Mouse (Mus musculus) Muller cell, postnatal 12 days (primary cell): ENCODE data around the gene Stx16.
A peak's percentile ranks its signal among the peaks of the same experiment; 100 is the strongest.

Experiments
- DNase-seq: peaks from one replicate; pipeline ENCODE4 v3.0.0-alpha.2; 2015; ENCODE audit errors: inconsistent ontology term

Stx16 gene

DNA sequence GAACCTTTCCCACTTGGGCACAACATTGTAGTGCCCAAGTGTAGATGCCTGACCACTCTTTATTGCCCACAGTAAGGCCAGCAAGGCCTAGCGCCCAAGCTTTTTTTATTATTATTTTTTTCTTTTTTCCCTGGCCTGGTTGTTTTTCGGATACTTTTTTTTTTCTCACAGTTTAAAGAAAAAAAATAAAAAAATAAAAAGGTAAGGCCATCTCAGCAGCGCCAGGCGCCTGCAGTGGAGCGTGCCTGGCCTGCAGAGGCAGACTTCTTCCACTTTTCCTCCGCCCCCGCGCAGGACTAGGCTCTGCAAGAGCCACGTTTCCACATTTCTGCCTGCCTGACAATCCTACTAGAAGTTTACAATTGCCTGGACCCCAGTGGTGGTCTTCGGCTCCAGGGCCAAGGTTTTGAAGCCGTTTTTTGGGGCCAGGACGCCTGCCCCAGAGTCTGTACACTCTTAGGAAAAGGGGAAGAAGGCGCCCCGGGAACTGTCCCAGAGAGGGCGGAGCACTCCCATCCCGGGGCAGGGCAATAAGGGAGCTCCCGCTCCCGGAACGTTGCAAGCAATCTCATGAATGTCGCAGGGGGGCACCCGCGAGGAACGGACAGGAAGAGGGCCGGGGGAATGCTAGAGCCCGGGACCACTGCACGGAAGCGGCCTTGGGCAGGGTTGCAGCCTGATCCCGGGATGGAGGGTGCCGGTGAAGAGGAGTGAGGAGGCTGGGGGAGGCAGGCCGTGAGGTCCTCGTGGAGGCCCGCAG is at the start of gene Stx16:
Stx16 (plus strand) TSS at position 636 of the 760 bp plus-strand sequence.
- DNase-seq, result peak; percentile 98

DNA sequence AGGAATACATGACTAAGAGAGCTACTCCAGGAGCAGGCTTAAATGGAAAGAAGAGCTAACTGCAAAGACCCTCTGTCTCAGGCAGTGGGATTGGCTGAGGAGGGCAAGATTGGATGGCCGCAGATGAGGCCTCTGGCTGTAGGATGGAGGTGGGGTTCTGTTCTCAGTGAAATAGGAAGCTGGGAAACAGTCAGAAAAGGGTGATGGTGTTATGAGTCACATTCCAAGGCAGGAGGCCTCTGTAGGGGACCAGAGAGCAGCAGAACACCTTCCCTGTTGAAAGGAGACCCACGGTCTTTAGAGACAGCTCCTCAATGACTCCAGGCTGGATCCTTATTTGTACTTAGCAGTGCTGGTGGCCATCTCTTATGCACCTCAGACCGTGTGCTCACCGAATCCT is 49.7 kb upstream of the Stx16 start:
- no peak for DNase-seq

DNA sequence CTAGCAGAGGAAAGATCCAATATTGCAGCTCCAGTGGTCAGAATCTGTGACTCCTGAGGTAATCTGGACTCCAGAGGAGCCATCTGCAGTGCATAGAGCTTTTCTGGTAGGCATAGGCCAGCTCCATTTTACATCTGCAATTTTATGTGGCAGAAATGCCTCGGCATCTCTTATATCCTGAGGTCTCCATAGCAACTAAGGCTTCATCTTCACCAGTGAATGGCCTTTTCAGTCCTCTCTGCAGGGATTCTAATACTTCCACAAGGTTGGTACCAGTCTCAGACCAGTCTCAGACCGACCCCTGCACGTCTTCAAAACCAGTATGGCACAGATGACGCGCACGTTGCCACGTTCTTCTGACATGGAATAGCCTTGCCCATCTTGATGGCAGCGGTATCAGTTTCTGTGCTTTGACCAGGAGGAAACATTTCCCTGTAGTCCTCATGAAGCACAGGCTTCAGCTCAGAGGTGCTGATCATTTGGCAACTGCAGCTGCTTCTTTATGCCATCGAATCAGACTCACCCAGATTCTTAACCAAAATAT is 42.8 kb upstream of the Stx16 start:
- DNase-seq, result no peak

DNA sequence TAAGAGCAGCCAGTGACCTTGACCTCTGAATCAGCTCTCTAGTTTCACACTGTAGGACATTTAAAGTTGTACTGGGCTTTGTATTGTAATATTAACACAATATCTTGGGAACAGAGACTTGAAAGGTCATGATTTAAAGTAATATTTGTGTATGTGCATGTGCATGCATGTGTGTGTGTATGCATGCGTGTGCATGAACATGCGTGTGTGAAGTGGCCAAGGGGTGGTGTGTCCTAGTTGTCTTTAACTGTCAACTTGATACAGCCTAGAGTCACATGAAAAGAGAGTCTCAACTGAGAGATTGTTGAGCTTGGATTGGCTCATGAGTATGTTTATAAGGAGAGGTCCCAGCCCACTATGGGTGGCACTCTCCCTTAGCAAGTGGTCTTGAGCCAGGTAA is 28.5 kb upstream of the Stx16 start:
- DNase-seq, result no peak

DNA sequence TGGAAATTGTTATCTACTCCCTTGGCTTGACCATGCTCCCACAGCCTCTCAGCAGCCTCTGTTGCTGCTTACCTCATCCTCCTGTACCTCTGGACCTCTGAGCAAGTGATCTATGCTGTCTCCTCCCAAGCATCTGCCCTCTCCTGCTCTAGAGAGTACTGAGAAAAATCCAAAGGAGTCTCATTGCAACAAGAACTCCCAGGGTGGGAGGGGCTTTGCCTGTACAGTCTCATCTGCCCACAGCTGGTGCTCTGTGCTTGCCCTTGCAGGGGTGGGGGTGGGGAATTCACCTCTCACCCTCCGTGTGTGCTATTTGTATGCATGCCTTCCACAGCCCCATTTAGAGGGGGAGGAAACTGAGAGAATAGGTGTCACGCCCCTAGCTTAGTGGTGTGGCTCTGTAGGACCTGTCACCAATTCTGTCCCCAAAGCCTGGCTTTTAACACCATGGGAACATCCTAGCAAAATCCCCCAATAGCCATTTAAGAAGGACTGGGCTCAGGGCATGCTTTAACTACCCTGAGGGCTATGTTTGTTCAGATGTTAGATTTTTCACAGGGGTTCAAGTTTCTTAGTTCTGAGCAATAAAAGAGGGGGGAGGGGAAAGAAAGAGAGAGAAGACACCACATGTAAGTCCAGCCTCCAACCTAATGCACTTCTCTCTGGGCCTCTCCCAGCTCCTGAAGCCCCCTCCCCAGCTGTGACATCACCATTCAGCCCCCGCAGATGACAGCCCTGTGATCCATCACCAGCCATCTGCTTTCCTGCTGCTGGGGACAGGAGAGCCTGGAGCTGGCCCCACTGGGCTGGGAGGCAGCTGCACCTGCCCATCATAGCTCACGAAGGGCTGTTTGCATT is 26.4 kb upstream of the Stx16 start:
- no peak for DNase-seq

DNA sequence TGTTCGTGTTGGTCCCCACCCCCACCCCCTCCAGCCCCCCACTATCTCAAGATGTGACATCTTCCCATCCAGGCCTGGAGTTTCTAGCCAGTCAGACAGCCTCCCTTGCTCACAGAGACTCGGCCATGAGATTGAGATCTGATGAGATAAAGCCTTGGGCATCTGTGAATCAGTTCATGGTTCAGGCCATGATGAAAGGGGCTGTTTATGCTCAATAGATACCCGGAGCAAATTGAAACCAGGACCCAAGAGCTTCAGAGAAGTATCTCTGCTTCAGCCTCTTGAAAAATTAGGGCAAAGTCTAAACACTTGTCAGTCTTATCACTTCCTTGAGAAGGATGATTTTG is 25.8 kb upstream of the Stx16 start:
- DNase-seq, result no peak

DNA sequence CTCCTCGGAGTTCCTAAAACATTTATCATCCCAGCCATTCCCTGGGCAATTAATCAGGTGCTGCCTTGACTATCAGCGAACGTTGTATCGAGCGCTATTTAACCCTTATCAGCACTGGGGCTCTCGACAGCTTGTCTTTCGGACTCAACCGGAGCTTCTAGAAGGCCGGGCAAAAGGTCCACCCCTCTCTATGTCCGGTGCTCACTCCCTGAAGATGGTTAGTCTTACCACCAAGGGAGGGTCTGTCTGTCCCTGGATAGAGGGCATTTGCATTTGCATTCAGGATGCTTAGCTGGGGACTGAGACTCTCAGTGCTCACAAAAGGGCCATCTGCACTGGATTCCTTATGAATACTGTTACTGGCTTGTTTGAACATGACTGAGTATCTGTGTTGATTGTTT is 25.0 kb upstream of the Stx16 start:
- DNase-seq, result no peak

DNA sequence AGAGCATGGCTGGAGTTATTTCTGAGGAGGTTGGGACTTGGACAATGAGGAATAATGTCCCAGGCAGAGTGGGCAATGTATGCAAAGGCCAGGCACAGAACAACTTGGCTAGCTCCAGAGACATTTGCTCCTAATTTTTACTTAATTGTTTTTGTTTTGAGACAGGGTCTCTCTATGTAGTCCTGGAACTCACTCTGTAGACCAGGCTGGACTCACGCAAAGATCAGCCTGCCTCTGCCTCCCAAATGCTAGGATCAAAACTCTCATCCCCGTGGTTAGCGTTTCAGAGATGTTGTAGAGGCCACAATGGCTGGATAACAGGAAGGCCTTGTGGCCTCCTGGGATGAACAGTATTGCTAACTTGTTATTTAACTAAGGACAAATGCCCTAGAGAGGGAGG is 21.6 kb upstream of the Stx16 start:
- DNase-seq, result no peak

DNA sequence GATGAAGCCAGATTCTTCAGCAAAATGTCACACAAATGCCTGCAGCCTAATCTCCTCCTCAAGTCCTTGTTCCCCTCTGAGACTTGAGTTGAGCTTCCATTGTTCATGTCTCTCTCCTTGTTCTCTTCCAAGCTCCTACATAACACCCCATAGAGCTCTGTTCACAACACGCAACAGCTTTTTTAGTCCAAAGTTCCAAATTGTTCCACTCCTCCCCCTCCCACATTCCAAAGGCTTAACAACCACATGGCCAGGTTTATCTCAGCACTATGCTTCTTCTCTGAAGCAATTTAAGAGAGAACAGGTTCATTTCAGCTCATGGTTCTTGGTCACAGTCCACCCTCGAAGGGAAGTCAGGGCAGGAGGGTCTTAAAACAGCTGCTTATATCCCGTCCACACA is 18.4 kb upstream of the Stx16 start:
- DNase-seq, result no peak

DNA sequence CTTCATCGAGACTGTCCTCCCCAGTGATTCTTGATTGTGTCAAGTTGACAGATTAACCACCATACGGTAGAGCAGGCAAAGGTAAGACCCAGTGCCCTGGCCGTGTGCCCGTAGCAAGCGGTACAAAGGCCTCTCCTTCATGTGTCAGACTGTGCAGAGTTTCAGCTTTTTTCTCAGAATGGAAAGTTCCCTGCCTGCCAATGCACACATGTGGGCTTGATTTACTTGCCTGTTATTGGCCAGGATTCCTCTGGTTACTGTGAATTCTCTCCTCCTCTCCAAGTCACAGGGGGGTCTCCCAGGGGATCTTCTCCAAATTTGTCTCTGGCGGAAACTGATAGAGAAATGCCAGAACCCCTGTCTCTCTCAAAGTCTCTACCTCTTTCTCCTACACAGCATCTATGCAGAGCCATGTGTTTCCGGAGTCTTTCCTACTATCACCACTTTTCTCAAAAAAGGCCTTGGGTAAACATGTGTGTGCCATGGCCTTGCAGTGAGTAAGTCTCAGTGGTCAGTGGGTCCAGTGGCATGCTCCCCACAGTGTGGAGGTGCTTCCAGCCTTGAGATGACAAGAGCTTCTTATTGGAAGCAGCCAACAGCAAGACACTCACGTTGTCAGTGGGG is 17.7 kb upstream of the Stx16 start:
- no peak for DNase-seq

DNA sequence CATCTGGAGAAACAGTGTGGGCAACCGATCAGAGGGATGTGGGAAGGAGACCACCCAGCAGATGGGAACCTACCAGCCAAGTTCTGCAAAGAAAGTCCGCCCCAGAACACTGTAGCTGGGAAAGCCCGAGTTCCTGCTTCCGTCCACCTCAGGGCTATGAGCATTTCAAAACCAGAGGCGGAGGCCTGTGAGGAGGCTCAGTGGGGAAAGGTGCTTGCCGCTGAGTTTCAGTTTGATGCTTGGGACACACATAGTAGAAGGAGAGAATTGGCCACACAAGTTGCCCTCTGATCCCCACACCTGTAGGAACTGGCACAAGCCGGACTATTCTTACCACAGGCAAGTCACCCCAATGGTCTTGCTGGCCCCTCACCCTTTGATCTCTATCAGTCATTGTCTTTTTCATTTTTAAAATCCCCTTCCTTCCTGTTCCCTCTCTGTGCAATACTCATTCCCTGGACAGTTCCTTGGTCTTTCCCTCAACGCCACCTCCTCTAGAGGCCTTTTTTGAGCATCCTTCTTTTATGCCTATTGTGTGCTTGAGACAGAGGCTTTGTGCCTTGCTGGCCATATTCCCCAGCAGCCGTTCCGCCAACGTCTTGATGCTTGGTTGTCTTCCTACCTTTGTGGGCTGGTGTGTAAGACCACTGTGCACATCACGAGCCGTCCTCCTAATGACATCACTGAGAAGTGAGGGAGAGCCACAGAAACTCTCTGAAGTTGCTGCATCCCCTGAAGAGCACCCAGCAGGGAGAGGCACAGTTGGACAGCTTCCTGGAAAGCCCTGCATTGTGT is 16.3 kb upstream of the Stx16 start:
- no peak for DNase-seq

DNA sequence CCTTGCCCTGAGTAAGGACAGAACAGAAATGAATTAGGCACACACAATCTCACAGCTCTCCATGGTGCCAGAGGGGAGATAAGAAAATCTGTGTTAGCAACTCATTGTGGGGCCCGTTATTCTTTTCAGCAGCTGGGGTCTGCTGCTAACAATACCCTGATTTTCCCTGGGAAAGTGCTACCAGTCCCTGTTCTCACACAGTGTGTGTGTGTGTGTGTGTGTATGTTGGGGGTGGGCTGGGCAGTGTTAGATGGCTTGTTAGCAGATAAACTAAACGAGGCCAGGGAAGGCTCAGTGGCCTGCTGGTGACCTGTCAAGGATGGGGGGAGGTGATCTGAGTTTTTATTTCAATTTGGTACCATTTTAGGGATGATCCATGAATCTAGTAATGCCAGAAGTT is 14.9 kb upstream of the Stx16 start:
- no peak for DNase-seq

DNA sequence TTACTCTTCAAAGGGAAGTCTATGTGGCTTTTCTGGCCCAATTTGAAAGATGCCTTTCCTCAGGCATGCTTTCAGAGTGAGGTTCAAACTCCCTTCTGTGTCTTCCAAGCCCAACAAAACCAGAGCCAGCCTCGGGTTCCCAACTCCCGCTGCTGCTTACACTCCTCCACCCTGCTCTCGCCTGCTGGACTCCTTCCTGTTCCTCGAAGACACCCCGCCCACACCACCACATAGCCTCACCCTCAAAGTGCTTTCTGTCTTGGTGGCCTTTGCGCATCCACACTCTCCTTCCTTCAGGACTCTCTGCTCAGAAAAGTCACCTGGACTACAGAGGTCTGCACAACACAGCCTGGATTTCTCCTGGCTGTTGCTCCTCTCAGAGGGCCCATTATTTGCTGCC is 13.0 kb upstream of the Stx16 start:
- DNase-seq, result no peak

DNA sequence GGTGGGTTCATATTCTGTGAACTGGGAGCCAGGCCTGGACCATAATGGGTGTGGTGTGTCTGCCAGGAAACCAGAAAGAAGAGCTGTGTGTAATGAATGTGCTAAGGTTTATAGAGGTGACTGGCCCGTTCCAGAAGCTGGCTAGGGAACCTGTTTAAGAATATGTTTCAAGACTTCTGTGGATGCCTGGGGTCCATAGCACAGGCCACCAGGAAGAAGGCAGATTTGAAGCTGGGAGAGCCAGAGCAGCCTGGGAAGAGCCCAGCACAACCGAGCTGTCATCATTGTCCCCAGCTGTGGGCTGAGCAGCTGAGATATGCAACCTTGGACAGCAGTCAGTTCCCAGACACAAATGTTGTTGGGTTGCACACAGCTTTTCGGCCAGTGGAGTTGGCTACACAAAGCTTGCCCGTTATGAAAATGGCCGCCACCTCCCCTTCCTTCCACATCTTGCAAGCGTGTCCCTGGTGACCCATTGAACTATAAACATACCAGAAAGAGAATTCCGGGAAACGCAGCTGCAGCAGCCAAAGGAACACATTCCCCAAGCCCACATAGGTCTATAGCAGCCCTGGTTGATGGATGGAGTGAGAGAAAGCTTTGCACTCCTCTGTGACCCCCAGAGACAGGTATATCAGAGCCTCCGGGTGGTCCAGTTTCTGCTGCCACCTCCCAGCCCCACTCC is 12.4 kb upstream of the Stx16 start:
- no peak for DNase-seq

DNA sequence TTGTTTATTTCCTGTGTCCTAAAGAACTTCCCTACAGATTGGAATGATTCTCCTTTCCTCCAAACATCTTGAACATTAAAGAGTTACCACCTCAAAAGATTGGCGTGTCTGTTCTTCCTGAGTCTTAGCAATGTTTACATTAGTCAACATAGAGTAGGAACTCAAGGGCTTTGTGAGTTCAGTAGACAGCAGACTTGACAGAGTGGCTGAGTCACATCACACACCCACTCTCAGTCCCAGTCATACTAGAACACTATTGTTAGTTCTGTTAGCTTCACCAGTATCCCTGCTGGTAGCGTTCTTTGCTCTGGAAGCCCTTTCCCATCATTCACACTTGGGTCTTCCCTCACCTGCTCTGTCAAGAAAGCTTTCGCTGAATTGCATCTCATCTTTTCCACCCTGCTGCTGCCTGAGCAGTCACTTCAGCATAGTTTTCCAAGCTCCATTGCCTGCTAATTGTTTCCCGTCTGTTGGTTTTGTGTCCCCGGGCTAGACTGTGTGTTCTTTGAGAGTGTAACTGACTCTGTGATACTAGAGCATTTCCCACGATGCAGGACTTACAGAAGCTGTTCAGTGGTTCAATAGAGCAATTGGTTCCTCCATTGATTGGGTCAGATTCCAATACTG is 8.2 kb upstream of the Stx16 start:
- DNase-seq, result no peak

DNA sequence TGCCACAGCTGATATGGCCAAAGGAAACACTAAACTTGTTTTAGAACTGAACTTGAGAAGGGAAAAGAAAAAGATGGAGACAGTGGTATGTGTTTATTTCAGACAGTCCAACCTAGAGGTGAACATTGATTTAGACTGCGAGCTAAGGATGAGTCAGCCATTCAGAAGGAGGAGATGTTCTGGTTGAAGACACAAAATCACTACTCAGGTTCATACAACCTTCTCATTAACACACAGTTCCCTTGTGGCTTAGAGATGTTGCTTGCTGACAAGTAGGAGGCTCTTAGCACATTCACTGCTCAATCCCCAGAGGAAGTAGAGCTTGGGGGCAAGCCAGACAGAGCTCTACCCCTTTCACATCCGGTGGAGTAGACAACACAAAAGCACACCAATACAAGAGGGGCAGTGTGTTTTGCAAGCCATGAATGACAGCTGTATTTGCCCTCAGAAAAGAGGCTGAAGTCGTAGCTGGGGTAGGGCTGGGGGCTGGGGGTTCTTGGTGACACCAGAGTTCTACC is 6.5 kb upstream of the Stx16 start:
- no peak for DNase-seq

DNA sequence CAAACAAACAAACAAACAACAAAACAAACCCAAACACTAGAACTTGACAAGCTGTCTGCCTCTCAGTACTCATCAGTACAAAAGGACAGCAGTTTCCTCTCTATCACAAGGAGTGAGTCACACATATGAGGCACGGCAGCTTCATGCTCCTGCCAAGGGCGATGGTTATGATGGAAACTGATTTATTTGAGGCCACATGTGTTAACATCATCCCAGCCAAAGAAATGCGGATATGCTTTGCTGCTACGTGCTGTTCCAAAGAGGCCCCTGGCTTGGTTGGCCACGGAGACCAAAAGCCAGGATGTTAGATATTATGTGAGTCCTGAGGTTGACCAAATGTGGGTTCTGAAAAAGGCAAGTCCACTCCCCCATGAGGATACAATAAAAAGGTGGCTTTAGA is 4.7 kb upstream of the Stx16 start:
- no peak for DNase-seq

DNA sequence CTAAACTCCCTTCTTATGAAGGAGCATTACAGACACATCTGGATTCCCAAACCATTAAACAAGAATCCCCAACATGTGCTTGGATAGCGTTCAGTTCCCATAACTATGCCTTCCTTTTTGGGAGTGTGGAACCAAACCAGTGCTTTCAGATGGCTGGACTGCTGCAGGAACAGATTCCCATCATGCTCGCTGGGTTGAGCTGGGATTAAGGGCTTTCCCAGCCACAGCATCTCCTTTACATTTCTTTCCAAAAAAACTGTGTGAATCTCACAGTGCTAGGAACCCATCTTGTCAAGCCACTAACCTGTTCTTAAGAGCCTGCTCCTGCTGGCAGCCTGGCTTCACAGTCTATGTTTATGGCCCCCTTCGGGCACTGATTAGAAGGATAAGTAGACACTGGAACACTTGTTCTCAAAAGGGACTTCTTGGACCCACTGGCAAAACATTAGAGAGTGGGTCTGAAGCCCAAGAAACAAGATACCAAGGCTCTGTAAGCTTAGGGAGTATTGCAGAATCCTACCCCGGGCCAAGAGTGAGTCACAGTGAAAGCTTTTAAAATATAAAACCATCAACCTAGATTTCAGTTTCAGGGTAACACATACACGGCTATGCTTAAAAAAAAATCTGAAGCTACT is 2.8 kb upstream of the Stx16 start:
- no peak for DNase-seq

DNA sequence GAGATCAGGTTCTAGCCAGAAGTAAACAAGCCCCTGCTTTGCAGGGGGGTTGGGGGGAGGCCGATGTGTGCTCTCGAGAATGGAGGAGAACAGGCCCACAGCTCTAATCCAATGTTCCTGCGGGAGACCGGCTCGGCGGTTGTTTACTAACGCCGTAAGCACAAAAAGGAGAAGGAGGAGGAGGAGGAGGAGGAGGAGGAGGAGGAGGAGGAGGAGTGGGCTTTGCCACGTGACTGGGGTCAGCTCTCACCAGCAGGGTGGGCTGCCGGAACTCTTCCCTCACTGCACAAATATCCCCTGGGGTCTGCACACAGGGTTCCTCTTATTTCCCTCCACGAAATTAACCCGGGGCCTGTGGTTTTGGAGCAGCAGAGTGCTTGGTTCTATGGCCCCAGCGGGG is 1.5 kb upstream of the Stx16 start:
- DNase-seq, result no peak

DNA sequence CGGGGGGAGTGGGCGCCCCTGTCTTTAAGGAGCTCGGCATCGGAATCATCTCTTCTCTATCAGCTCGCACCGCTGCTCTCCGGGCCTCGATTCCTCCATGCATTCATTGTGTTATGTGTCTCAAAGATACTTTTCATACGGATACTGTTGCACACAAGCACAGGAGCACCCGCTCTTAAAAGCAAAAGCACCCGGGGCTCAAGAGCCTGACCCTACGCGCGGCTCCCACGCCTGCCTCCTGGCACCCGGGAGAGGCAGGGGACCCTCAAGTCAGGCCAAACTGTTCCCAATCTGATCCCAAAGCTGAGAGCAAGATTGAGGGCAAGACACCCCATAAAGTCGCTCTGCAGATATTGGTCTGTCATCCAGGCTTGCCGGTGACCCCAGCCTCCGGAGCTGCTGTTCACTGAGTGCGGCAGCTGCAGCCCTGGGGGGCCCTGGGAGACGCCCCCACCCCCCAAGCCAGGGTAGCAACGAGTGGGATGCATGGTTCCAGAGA is 987 bp upstream of the Stx16 start:
- DNase-seq, result no peak
